Mouse (Mus musculus) megakaryocyte, adult 5-6 weeks (primary cell): ENCODE results near the gene Grik3. TPM values are rescaled to one million over a fixed set of nuclear protein-coding genes. Genes with fewer than 3 reads are reported as not detected.

Source experiments
- ATAC-seq: 2 replicates; pipeline ENCODE4 v1.8.0; 2016; ENCODE audit warnings: mild to moderate bottlenecking, inconsistent platforms; ENCODE audit not compliant: poor library complexity, severe bottlenecking
- total RNA-seq, 2 experiments: library from RNA; stranded (forward) in 1 of 2; stranded (reverse) in 1 of 2; fragments of 153-499, 151-499 nt in 1 of 2; fragments of 221-1000, 200-1000 nt in 1 of 2; gene quantifications; 2 replicates each; pipeline versions ENCODE4 v1.2.3 to v1.2.4; 2015 to 2017

Grik3 gene
- total RNA-seq, 2 experiments from 2014 or later = not detected

- no peak for ATAC-seq
These were observed 212.8 kb downstream of the Grik3 start for GRCm38 (mm10) chr4:125703310-125703690.

GRCm38 (mm10) chr4:125705746-125706145 lies 215.2 kb downstream of the Grik3 start:
- ATAC-seq = no peak

- no peak for ATAC-seq
These were observed 219.2 kb downstream of the Grik3 start for GRCm38 (mm10) chr4:125709716-125710115.

GRCm38 (mm10) chr4:125717881-125718280 lies 227.4 kb downstream of the Grik3 start:
- ATAC-seq = no peak

GRCm38 (mm10) chr4:125718429-125719140 lies 228.1 kb downstream of the Grik3 start:
- no peak for ATAC-seq

GRCm38 (mm10) chr4:125726241-125726640 lies 235.7 kb downstream of the Grik3 start:
- no peak for ATAC-seq

GRCm38 (mm10) chr4:125727030-125727429 lies 236.5 kb downstream of the Grik3 start:
- ATAC-seq = no peak

- no peak for ATAC-seq
These were observed 237.1 kb downstream of the Grik3 start for GRCm38 (mm10) chr4:125727626-125728025.

- no peak for ATAC-seq
These were observed 237.8 kb downstream of the Grik3 start for GRCm38 (mm10) chr4:125728091-125728863.

- no peak for ATAC-seq
These were observed 239.1 kb downstream of the Grik3 start for GRCm38 (mm10) chr4:125729305-125730220.

- ATAC-seq = no peak
These were observed 240.3 kb downstream of the Grik3 start for GRCm38 (mm10) chr4:125730751-125731150.

- no peak for ATAC-seq
These were observed 246.3 kb downstream of the Grik3 start for GRCm38 (mm10) chr4:125736783-125737182.

- no peak for ATAC-seq
These were observed 248.3 kb downstream of the Grik3 start for GRCm38 (mm10) chr4:125738825-125739224.

- ATAC-seq = no peak
These were observed 251.7 kb downstream of the Grik3 start for GRCm38 (mm10) chr4:125742162-125742571.

GRCm38 (mm10) chr4:125745902-125746301 lies 255.4 kb downstream of the Grik3 start:
- ATAC-seq = no peak

- no peak for ATAC-seq
These were observed 265.9 kb downstream of the Grik3 start for GRCm38 (mm10) chr4:125756393-125756792.

- no peak for ATAC-seq
These were observed 269.8 kb downstream of the Grik3 start for GRCm38 (mm10) chr4:125760326-125760725.

GRCm38 (mm10) chr4:125763056-125763455 lies 272.6 kb downstream of the Grik3 start:
- ATAC-seq = no peak
